Mouse (Mus musculus): ENCODE results near the gene Spast. TPM values are rescaled to one million over a fixed set of nuclear protein-coding genes. Genes with fewer than 3 reads are reported as not detected.

The Spast gene
- polyA plus RNA-seq, 2 experiments = 4.1 to 5.4 TPM

GRCm38 (mm10) chr17:74395383-74396065 is 56.7 kb downstream of the Spast start, which contains the start of gene Slc30a6:
Gene Slc30a6, plus strand, starts transcription at chr17:74395608.
- no peaks in the 10 kb centered on the region for H3K36me3 ChIP-seq (replicated peaks; ENCODE audit: control insufficient read depth, insufficient read depth, low read depth)
- H3K9me3 ChIP-seq (ENCODE audit: control insufficient read depth, low read length) = no peaks in the 10 kb centered on the region
- peak within 1 kb of the TSS; percentile 89 for H3K4me2 ChIP-seq (ENCODE audit: low read depth)
- H3K4me3 ChIP-seq (ENCODE audit: insufficient read depth in 1 of 2, low read depth in 2 of 2, low read length in 2 of 2) = peak within 1 kb of the TSS; percentile 75 to 85
- H3K9ac ChIP-seq (replicated peaks) = peak within 1 kb of the TSS; percentile 94
- DNase-seq (ENCODE audit: low read depth in 3 of 3, low spot score in 3 of 3) = peak; percentile 94 to 95 (median 94)
- peak; percentile 99 for ATAC-seq (ENCODE audit: insufficient read depth)
- H3K27me3 ChIP-seq (ENCODE audit: control insufficient read depth, insufficient read depth, low read length) = no peaks in the 10 kb centered on the region
- peaks cover 10 to 11% of the 10 kb centered on the region in 2 experiments for H3K4me1 ChIP-seq (replicated peaks; ENCODE audit: control insufficient read depth in 2 of 2, insufficient read depth in 2 of 2, low read length in 1 of 2)
- TF ChIP-seq CTCF (IDR thresholded peaks at IDR 0.05; ENCODE audit: low read depth) = no peak
- TF ChIP-seq EP300 (IDR thresholded peaks at IDR 0.05; ENCODE audit: low read depth) = no peak
- peak within 1 kb of the TSS; percentile 79 for H3K27ac ChIP-seq
- under 1% methylated on average over 41 of the region's 41 CpGs for WGBS (ENCODE audit: insufficient replicate concordance)

GRCm38 (mm10) chr17:74396766-74397165 is 58.0 kb downstream of the Spast start:
- 74% methylated on average over 4 of the region's 4 CpGs for WGBS (ENCODE audit: insufficient replicate concordance)
- H3K9ac ChIP-seq (replicated peaks) = no peak overlapping the region
- no peak for DNase-seq (ENCODE audit: low read depth in 3 of 3, low spot score in 3 of 3)
- TF ChIP-seq CTCF (IDR thresholded peaks at IDR 0.05; ENCODE audit: low read depth) (no peak), EP300 (IDR thresholded peaks at IDR 0.05; ENCODE audit: low read depth) (no peak)
- no peak overlapping the region for H3K27ac ChIP-seq
- H3K36me3 ChIP-seq (replicated peaks; ENCODE audit: control insufficient read depth, insufficient read depth, low read depth) = no peaks in the 10 kb centered on the region; the same call in 1 of the 2 replicates
- H3K27me3 ChIP-seq (ENCODE audit: control insufficient read depth, insufficient read depth, low read length) = no peaks in the 10 kb centered on the region
- H3K4me2 ChIP-seq (ENCODE audit: low read depth) = peak overlapping the region; percentile 89
- no peaks in the 10 kb centered on the region for H3K9me3 ChIP-seq (ENCODE audit: control insufficient read depth, low read length)
- ATAC-seq (ENCODE audit: insufficient read depth) = no peak
- peaks cover 10 to 11% of the 10 kb centered on the region in 2 experiments for H3K4me1 ChIP-seq (replicated peaks; ENCODE audit: control insufficient read depth in 2 of 2, insufficient read depth in 2 of 2, low read length in 1 of 2)
- peak overlapping the region in 1 of 2 experiments; percentile 75; a peak in 2 of 4 replicates for H3K4me3 ChIP-seq (ENCODE audit: insufficient read depth in 1 of 2, low read depth in 2 of 2, low read length in 2 of 2)

GRCm38 (mm10) chr17:74397173-74397572 is 58.4 kb downstream of the Spast start:
- Histone ChIP-seq H3K9me3 (ENCODE audit: control insufficient read depth, low read length) (no peaks in the 10 kb centered on the region), H3K27ac (no peak overlapping the region), H3K27me3 (ENCODE audit: control insufficient read depth, insufficient read depth, low read length) (no peaks in the 10 kb centered on the region), H3K36me3 (replicated peaks; ENCODE audit: control insufficient read depth, insufficient read depth, low read depth) (peaks cover 3% of the 10 kb centered on the region), H3K9ac (replicated peaks) (no peak overlapping the region), H3K4me3 (ENCODE audit: insufficient read depth in 1 of 2, low read depth in 2 of 2, low read length in 2 of 2) (no peak overlapping the region; a peak in 1 of 4 replicates), H3K4me2 (ENCODE audit: low read depth) (no peak overlapping the region), H3K4me1 (replicated peaks; ENCODE audit: control insufficient read depth in 2 of 2, insufficient read depth in 2 of 2, low read length in 1 of 2) (peaks cover 10 to 11% of the 10 kb centered on the region in 2 experiments)
- WGBS (ENCODE audit: insufficient replicate concordance) = 59% methylated on average over 2 of the region's 2 CpGs
- ATAC-seq (ENCODE audit: insufficient read depth) = no peak
- DNase-seq (ENCODE audit: low read depth in 3 of 3, low spot score in 3 of 3) = no peak
- TF ChIP-seq CTCF (IDR thresholded peaks at IDR 0.05; ENCODE audit: low read depth) = no peak

DNA sequence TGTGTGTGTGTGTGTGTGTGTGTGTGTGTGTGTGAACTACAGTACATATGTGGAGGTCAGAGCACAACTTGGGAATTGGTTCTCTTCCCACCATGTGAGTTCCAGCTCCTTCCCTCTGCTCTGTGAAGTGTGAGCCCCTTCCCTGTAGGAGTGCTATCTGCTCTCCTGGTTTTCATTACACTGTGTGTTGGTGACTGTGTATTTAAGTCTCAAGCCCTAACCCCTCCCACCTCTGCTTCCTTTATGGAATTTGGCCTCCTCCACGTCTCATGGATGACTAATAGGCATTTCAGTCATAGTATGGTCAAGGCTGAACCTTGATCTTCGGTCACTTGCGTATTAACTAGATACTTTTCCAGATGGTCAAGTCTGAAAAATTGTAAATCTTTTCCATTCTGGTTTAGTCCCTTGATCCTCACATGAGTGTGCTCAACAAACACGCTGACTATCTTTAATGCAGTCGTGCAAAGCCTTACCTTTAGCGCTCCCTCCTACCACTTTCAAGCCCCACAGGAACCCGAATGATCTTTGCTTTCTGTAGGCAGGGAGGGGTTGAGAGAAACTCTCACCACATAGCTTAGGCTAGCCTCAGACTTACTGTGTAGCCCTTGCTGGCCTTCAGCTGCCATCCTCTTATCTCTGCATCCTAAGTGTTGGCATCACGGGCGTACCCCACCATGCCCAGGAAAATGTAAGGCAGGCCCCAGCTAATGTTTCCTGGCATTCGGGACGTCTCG is 63.9 kb downstream of the Spast start:
- DNase-seq (ENCODE audit: low read depth in 3 of 3, low spot score in 3 of 3) = no peak

DNA sequence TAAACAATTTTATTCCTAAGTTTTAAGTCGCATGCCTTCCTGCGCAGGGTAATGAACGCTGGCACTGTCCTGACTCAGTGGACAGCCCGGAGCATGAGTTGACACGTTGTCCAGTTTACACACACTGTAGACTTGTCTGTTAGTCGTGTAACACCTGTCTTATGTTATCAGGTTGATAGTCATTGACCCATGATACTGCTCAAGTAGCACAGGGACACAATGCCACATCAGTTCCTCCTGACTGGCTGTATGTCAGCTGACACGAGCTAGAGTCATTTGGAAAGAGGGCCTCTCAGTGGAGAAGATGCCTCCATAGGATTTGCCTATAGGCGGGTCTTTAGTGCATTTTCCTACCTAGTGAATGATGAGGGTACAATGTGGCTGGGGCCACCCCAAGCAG is 67.7 kb downstream of the Spast start:
- WGBS (ENCODE audit: insufficient replicate concordance) = 74% methylated on average over 8 of the region's 8 CpGs
- H3K4me2 ChIP-seq (ENCODE audit: low read depth) = no peak overlapping the region
- ATAC-seq (ENCODE audit: insufficient read depth) = no peak
- H3K9me3 ChIP-seq (ENCODE audit: control insufficient read depth, low read length) = no peaks in the 10 kb centered on the region
- H3K4me1 ChIP-seq (replicated peaks; ENCODE audit: control insufficient read depth in 2 of 2, insufficient read depth in 2 of 2, low read length in 1 of 2) = no peaks in the 10 kb centered on the region
- no peak overlapping the region for H3K9ac ChIP-seq (replicated peaks)
- peaks cover 32% of the 10 kb centered on the region for H3K36me3 ChIP-seq (replicated peaks; ENCODE audit: control insufficient read depth, insufficient read depth, low read depth)
- no peak overlapping the region for H3K4me3 ChIP-seq (ENCODE audit: insufficient read depth in 1 of 2, low read depth in 2 of 2, low read length in 2 of 2)
- no peak for TF ChIP-seq CTCF (IDR thresholded peaks at IDR 0.05; ENCODE audit: low read depth)
- no peak for TF ChIP-seq EP300 (IDR thresholded peaks at IDR 0.05; ENCODE audit: low read depth)
- no peak for DNase-seq (ENCODE audit: low read depth in 3 of 3, low spot score in 3 of 3)
- no peak overlapping the region for H3K27ac ChIP-seq
- H3K27me3 ChIP-seq (ENCODE audit: control insufficient read depth, insufficient read depth, low read length) = no peaks in the 10 kb centered on the region

More for the DNA sequence above, 63.9 kb downstream of the Spast start:
- no peak for ATAC-seq (ENCODE audit: insufficient read depth)
- no peak overlapping the region for H3K4me3 ChIP-seq (ENCODE audit: insufficient read depth in 1 of 2, low read depth in 2 of 2, low read length in 2 of 2)
- peaks cover 27% of the 10 kb centered on the region for H3K36me3 ChIP-seq (replicated peaks; ENCODE audit: control insufficient read depth, insufficient read depth, low read depth)
- no peak for TF ChIP-seq CTCF (IDR thresholded peaks at IDR 0.05; ENCODE audit: low read depth)
- TF ChIP-seq EP300 (IDR thresholded peaks at IDR 0.05; ENCODE audit: low read depth) = no peak
- no peaks in the 10 kb centered on the region for H3K27me3 ChIP-seq (ENCODE audit: control insufficient read depth, insufficient read depth, low read length)
- H3K9me3 ChIP-seq (ENCODE audit: control insufficient read depth, low read length) = no peaks in the 10 kb centered on the region
- H3K4me1 ChIP-seq (replicated peaks; ENCODE audit: control insufficient read depth in 2 of 2, insufficient read depth in 2 of 2, low read length in 1 of 2) = no peaks in the 10 kb centered on the region
- no peak overlapping the region for H3K27ac ChIP-seq
- H3K9ac ChIP-seq (replicated peaks) = no peak overlapping the region
- 82% methylated on average over 12 of the region's 12 CpGs for WGBS (ENCODE audit: insufficient replicate concordance)
- no peak overlapping the region for H3K4me2 ChIP-seq (ENCODE audit: low read depth)
